Mouse (Mus musculus) lung, embryonic 14.5 days (tissue): ENCODE results near the gene Rhbdf1. TPM values are rescaled to one million over a fixed set of nuclear protein-coding genes. Genes with fewer than 3 reads are reported as not detected.

Source experiments
- ATAC-seq: fragments of 200-750 bp; cut with Nextera tagmentation; 2 replicates; pipeline ENCODE4 v1.8.0; 2017; ENCODE audit warnings: mild to moderate bottlenecking, moderate TSS enrichment, moderate library complexity; ENCODE audit not compliant: insufficient read depth
- DNase-seq: peaks from one replicate; pipeline ENCODE4 v3.0.0-alpha.2; 2015
- H3K27ac ChIP-seq: fragments of 300-500 bp; sonication (generic); 2 replicates; pipeline ENCODE4 v1.5.1; 2014; ENCODE audit warnings: low read depth, mild to moderate bottlenecking, moderate library complexity
- H3K27me3 ChIP-seq: fragments of 300-500 bp; sonication (generic); 2 replicates; pipeline ENCODE4 v1.6.1; 2014; ENCODE audit warnings: low read length, control low read depth; ENCODE audit not compliant: insufficient read depth
- H3K36me3 ChIP-seq: fragments of 300-500 bp; sonication (generic); 2 replicates; pipeline ENCODE4 v1.6.1; 2014; ENCODE audit warnings: control low read depth; ENCODE audit not compliant: insufficient read depth
- H3K4me1 ChIP-seq: fragments of 300-500 bp; sonication (generic); 2 replicates; pipeline ENCODE4 v1.6.1; 2014; ENCODE audit warnings: antibody characterized with exemption, control low read depth; ENCODE audit not compliant: insufficient read depth
- H3K4me2 ChIP-seq: fragments of 300-500 bp; sonication (generic); 2 replicates; pipeline ENCODE4 v1.6.1; 2014; ENCODE audit warnings: mild to moderate bottlenecking
- H3K4me3 ChIP-seq: fragments of 300-500 bp; sonication (generic); 2 replicates; pipeline ENCODE4 v1.5.1; 2014; ENCODE audit warnings: low read depth, low read length
- H3K9ac ChIP-seq: fragments of 300-500 bp; sonication (generic); 2 replicates; pipeline ENCODE4 v1.6.1; 2014
- H3K9me3 ChIP-seq: fragments of 300-500 bp; sonication (generic); 2 replicates; pipeline ENCODE4 v1.6.1; 2016; ENCODE audit warnings: low read depth, low read length, control low read depth
- CTCF ChIP-seq: IDR thresholded peaks from 2 replicates; pipeline ENCODE4 v1.5.1; 2016; ENCODE audit warnings: antibody characterized with exemption, low read depth
- WGBS: fragments of 180-500 bp; shearing (Covaris S2); extraction: QIAGEN DNeasy Blood & Tissue Kit; methylation state at CpG from one replicate; pipeline ENCODE4 v1.1.7; 2014; 5-methylcytosine and 5-hydroxymethylcytosine counted together
- polyA plus RNA-seq: library from polyadenylated mRNA; unstranded; fragments of >200 nt; fragmentation: Nextera tagmentation; extraction: Ambion mirVana; gene quantifications from 2 replicates; pipeline ENCODE4 v1.2.1, GENCODE M21; 2014

The Rhbdf1 gene
- polyA plus RNA-seq, 1 experiment from 2014 or later = 63.9 TPM

- TF ChIP-seq CTCF = no peak
- no peak for DNase-seq
- Histone ChIP-seq H3K9me3 (no peaks in the 10 kb centered on the region), H3K9ac (no peak overlapping the region), H3K27ac (no peak overlapping the region), H3K36me3 (no peaks in the 10 kb centered on the region), H3K27me3 (no peaks in the 10 kb centered on the region), H3K4me3 (no peak overlapping the region), H3K4me1 (no peaks in the 10 kb centered on the region), H3K4me2 (no peak overlapping the region)
- no peak for ATAC-seq
- WGBS = 34% methylated on average over 3 of the region's 3 CpGs
Observed at GRCm38 (mm10) chr11:32197766-32198165, 24.3 kb downstream of the Rhbdf1 start.

- H3K27ac ChIP-seq = no peak overlapping the region
- DNase-seq = no peak
- WGBS = 68% methylated on average over 6 of the region's 6 CpGs
- no peaks in the 10 kb centered on the region for H3K9me3 ChIP-seq
- no peak for TF ChIP-seq CTCF
- no peak overlapping the region for H3K9ac ChIP-seq
- no peaks in the 10 kb centered on the region for H3K27me3 ChIP-seq
- ATAC-seq = no peak
- H3K4me3 ChIP-seq = no peak overlapping the region
- H3K4me2 ChIP-seq = no peak overlapping the region
- H3K36me3 ChIP-seq = no peaks in the 10 kb centered on the region
- H3K4me1 ChIP-seq = no peaks in the 10 kb centered on the region
Observed at GRCm38 (mm10) chr11:32196727-32197126, 25.4 kb downstream of the Rhbdf1 start.

- no peak for TF ChIP-seq CTCF
- WGBS = 35% methylated on average over 11 of the region's 11 CpGs
- no peaks in the 10 kb centered on the region for H3K4me1 ChIP-seq
- H3K9ac ChIP-seq = no peak overlapping the region
- H3K27ac ChIP-seq = no peak overlapping the region
- H3K4me2 ChIP-seq = no peak overlapping the region
- H3K9me3 ChIP-seq = no peaks in the 10 kb centered on the region
- no peaks in the 10 kb centered on the region for H3K27me3 ChIP-seq
- H3K4me3 ChIP-seq = no peak overlapping the region
- H3K36me3 ChIP-seq = no peaks in the 10 kb centered on the region
- ATAC-seq (no peak), DNase-seq (no peak)
Observed at GRCm38 (mm10) chr11:32195867-32196540, 26.1 kb downstream of the Rhbdf1 start.

- H3K9me3 ChIP-seq = no peaks in the 10 kb centered on the region
- H3K9ac ChIP-seq = no peak overlapping the region
- no peaks in the 10 kb centered on the region for H3K27me3 ChIP-seq
- H3K4me2 ChIP-seq = no peak overlapping the region
- no peaks in the 10 kb centered on the region for H3K36me3 ChIP-seq
- ATAC-seq = no peak
- H3K4me1 ChIP-seq = 0 out of 2 replicates have a peak, but pooled peaks cover 4% of the 10 kb centered on the region
- WGBS = 79% methylated on average over 5 of the region's 5 CpGs
- no peak overlapping the region for H3K4me3 ChIP-seq
- no peak overlapping the region for H3K27ac ChIP-seq
- DNase-seq = no peak
- no peak for TF ChIP-seq CTCF
Observed at GRCm38 (mm10) chr11:32194626-32195025, 27.5 kb downstream of the Rhbdf1 start.

- Histone ChIP-seq H3K4me3 (no peak overlapping the region), H3K9me3 (no peaks in the 10 kb centered on the region), H3K4me1 (0 out of 2 replicates have a peak, but pooled peaks cover 4% of the 10 kb centered on the region), H3K9ac (no peak overlapping the region), H3K4me2 (no peak overlapping the region), H3K36me3 (no peaks in the 10 kb centered on the region), H3K27me3 (no peaks in the 10 kb centered on the region), H3K27ac (no peak overlapping the region)
- TF ChIP-seq CTCF = no peak
- DNase-seq = no peak
- no peak for ATAC-seq
- WGBS = 68% methylated on average over 10 of the region's 10 CpGs
Observed at GRCm38 (mm10) chr11:32194086-32194485, 28.0 kb downstream of the Rhbdf1 start.

GRCm38 (mm10) chr11:32193156-32193555 lies 28.9 kb downstream of the Rhbdf1 start:
- ATAC-seq = no peak
- Histone ChIP-seq H3K27me3 (no peaks in the 10 kb centered on the region), H3K4me1 (0 out of 2 replicates have a peak, but pooled peaks cover 4% of the 10 kb centered on the region), H3K9ac (no peak overlapping the region), H3K36me3 (no peaks in the 10 kb centered on the region), H3K9me3 (no peaks in the 10 kb centered on the region), H3K27ac (no peak overlapping the region), H3K4me2 (no peak overlapping the region), H3K4me3 (no peak overlapping the region)
- WGBS = 89% methylated on average over 10 of the region's 10 CpGs
- no peak for TF ChIP-seq CTCF
- no peak for DNase-seq

GRCm38 (mm10) chr11:32190603-32191110 lies 31.4 kb downstream of the Rhbdf1 start:
- ATAC-seq (no peak), DNase-seq (no peak)
- Histone ChIP-seq H3K9ac (no peak overlapping the region), H3K4me2 (no peak overlapping the region), H3K27ac (no peak overlapping the region), H3K4me1 (0 out of 2 replicates have a peak, but pooled peaks cover 4% of the 10 kb centered on the region), H3K36me3 (no peaks in the 10 kb centered on the region), H3K27me3 (no peaks in the 10 kb centered on the region), H3K9me3 (no peaks in the 10 kb centered on the region), H3K4me3 (no peak overlapping the region)
- TF ChIP-seq CTCF = no peak
- WGBS = 69% methylated on average over 13 of the region's 13 CpGs
